Mouse (Mus musculus): ENCODE results near the gene Runx2.

DNA sequence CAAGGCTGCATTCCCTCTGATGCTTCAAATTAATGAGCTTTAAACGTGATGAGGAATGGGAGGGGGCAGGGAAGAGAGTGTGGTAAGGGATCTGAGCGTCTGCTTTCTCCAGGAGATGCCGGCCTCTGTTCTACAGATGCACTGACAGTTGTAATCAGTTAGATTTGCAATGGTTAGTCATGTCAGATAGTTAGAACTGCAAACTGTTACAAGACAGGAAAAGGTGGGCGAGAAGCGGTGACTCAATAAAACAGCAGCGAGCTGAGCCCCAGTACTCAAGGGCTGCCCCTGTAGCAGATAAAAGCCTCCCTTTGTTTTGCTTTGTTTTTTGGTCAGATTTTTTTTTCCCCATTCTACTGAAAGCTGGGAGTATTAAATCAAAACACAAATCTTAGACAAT, 96.6 kb downstream of the Runx2 start:
- TF ChIP-seq CTCF (IDR thresholded peaks at IDR 0.05; ENCODE audit: low read depth) (no peak), EP300 (IDR thresholded peaks at IDR 0.05; ENCODE audit: low read depth) (no peak)
